Mouse (Mus musculus) brain, embryonic 18.5 days (tissue): ENCODE results near the gene Rps19.
"Not testable (repeated sequence)": the region's sequence is repeated elsewhere in the genome, so short reads cannot be mapped to it uniquely, and the experiment has no call there.

Experiments
- DNase-seq: peaks from one replicate; pipeline ENCODE4 v3.0.0-alpha.2; 2012; ENCODE audit warnings: low read depth, low spot score

Gene Rps19

GRCm38 (mm10) chr7:24869532-24870165 is 14.5 kb upstream of the Rps19 start, which contains the start of the genes Lypd4 and Dmrtc2:
Gene Lypd4 (minus strand): TSS chr7:24869941.
Gene Dmrtc2 (plus strand): TSS chr7:24870057.
- DNase-seq, result no peak

DNA sequence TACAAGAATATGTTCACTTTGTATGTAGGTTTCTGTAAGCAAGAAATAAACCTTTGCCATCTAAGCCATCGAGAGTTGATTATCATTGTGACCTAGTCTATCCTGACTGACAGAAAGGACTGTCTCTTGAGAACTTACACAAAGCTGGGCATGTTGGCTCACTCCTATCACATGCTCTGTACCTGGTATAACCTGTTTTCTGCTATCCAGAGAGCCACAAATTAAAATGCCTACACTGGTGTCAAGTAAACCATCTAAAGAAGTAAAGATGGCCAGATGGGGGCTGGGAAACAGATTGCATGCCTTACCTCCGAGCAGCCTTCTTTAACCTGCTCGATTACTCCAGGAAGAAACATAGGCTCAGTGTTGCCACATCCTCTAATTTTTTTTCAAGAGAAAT is 6.6 kb upstream of the Rps19 start:
- DNase-seq, result no peak

- DNase-seq, result no peak
Measured at GRCm38 (mm10) chr7:24879620-24880019, 4.6 kb upstream of the Rps19 start.

- DNase-seq, result no peak
Measured at GRCm38 (mm10) chr7:24882416-24883199, 1.6 kb upstream of the Rps19 start.

DNA sequence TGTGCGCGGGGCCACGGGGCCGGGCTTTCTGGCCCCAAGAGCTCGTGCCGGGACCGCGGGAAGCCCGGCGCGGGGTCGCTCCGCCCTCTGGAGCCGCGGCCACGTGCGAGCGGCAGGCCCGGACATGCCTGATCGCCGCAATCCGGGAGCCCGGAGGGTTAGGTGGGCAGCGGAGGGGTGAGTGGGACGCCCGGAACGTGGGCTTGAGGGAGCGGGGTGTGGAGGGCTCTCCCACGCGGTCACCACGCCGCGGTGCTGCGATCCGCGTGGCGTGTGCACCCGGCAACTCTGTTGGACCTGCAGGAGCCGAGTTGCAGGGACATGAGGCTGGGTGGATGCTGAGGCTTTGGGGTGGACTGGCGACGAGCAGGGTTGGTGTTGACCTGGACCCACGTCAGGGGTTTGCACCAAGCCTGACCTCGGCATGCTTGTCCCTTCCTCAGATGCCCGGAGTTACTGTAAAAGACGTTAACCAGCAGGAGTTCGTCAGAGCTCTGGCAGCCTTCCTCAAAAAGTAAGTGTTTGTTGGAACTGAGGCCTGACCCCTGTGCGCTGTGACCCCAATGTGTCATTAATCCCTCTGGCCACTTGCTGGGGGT is 621 bp downstream of the Rps19 start:
- DNase-seq, result no peak

- DNase-seq, result no peak
Measured at GRCm38 (mm10) chr7:24885468-24886307, 1.5 kb downstream of the Rps19 start.

GRCm38 (mm10) chr7:24886308-24886633 is 2.1 kb downstream of the Rps19 start:
- no peak for DNase-seq

GRCm38 (mm10) chr7:24887096-24887495 is 2.9 kb downstream of the Rps19 start:
- DNase-seq, result no peak

- no peak for DNase-seq
Measured at GRCm38 (mm10) chr7:24889431-24890220, 5.5 kb downstream of the Rps19 start.

GRCm38 (mm10) chr7:24890281-24891216 is 6.4 kb downstream of the Rps19 start:
- DNase-seq, result no peak

DNA sequence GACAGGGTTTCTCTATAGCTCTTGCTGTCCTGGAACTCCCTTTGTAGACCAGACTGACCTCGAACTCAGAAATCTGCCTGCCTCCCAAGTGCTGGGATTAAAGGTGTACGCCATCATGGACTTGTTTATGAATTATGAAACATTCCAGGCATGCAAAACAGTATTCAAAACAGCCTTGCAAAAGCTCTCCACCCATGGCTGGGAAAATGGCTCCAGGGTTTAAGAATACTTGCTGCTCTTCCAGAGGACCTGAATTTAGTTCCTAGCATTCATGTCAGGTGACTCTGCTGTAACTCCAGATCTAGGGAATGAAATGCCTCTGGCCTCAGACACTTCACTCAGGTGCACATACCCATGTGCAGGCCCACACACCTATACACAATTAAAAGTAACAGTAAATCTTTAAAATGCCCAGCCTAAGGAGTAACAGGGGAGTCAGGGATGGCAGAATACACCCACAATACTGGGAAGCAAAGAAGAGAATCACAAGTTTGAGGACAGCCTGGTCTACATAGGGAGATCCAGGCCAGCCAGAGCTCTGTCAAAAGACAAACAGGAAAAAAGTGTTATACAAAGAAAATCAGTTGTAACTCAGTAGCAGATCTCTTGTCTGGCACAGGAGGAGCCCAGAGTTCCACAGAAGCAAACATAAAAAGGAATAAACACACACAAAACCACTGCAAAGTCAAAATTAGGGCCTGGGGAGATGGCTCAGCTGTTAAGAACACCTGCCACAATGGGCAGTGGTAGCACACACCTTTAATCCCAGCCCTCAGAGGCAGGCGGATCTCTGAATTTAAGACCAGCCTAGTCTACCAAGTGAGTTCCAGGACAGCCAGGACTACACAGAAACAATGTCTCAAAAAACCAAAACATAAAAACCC is 7.3 kb downstream of the Rps19 start:
- DNase-seq, result no peak

GRCm38 (mm10) chr7:24892125-24892583 is 8.0 kb downstream of the Rps19 start:
- no peak for DNase-seq

DNA sequence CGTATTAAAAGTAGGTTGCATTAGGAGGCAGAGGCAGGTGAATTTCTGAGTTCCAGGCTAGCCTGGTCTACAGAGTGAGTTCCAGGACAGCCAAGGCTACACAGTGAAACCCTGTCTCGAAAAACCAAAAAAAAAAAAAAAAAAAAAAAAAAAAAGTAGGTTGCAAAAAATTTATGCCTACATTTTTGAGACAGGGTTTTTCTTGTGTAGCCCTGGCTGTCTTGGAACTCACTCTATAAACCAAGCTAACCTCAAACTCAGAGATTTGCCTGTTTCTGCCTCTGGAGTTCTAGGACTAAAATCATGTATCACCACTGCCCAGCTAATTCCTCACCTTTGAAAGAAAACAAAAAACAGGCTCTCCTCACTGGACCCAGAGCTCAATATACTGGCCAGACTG is 11.6 kb downstream of the Rps19 start:
- not testable (repeated sequence) for DNase-seq

- DNase-seq, result no peak
Measured at GRCm38 (mm10) chr7:24896269-24896668, 12.1 kb downstream of the Rps19 start.

DNA sequence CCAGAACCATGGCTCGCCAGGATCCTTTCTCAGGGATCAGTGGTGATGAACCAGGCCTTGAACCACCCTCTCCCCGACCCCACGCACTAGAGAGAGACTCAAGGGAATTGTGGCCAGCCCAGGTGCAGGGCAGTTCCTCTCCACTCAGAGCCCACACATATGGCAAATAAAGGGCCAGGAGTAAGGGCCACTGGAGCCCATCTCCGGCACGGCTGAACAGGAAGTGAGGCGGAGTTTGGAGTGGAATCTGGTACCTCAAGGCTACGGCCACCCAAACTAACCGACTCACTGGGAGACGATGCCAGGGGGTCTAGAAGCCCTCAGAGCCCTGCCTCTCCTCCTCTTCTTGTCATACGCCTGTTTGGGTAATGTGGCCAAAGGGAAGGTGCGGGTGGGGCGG is 13.1 kb downstream of the Rps19 start, which contains the start of gene Cd79a:
Gene Cd79a, plus strand, starts transcription at position 158 of the 400 bp plus-strand sequence.
- DNase-seq, result no peak

DNA sequence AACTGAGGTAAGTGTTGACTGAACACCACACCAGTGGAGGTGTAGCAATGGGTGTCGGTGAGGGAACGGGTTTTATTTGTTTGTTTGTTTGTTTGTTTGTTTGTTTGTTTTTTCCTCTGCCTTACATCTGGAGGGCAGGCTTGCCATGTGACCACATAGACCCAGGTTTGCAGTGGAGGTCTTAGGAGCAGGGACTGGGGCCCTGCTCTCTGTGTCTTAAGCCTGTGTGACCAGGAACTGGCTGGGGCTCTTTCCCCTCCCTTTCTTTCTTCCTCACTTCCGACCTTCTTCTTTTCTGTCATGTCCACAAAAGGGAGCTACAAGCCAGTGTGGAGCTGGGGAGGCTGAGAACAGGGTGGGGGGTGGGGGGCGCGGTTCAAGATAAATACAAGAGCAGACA is 13.8 kb downstream of the Rps19 start:
- DNase-seq, result no peak

GRCm38 (mm10) chr7:24901114-24901513 is 16.9 kb downstream of the Rps19 start:
- DNase-seq, result no peak

DNA sequence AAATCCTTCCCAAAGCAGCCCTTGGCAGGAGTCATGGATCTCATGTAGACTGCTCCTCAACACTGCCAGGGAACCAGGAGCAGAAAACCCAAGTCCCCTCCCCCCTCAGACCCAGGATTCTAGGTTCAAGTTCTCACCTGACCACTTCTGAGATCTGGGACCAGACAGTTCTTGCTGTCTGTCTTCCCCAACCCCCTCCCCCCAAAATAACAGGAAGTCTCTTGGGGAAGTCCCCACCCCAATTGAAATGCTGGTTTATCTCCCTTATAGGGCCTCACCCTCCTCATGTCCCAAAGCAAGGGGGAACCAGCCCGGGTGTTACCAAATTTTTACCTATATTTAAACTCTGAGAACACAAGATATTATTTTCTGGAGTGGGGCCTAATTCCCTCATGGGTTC is 17.7 kb downstream of the Rps19 start:
- DNase-seq, result no peak

GRCm38 (mm10) chr7:24902264-24902629 is 18.1 kb downstream of the Rps19 start:
- no peak for DNase-seq
